Mouse (Mus musculus) kidney, embryonic 14.5 days (tissue): ENCODE measurements around the gene Mms22l. TPM values are rescaled to one million over a fixed set of nuclear protein-coding genes. Genes with fewer than 3 reads are reported as not detected.
"Not testable (repeated sequence)": the region's sequence is repeated elsewhere in the genome, so short reads cannot be mapped to it uniquely, and the experiment has no call there.

Experiments used
- ATAC-seq: fragments of 200-750 bp; cut with Nextera tagmentation; 2 replicates; pipeline ENCODE4 v1.8.0; 2017; ENCODE audit warnings: moderate number of reproducible peaks, mild to moderate bottlenecking, moderate TSS enrichment, moderate library complexity; ENCODE audit not compliant: low FRiP score, low TSS enrichment
- H3K27ac ChIP-seq: fragments of 300-500 bp; sonication (generic); 2 replicates; pipeline ENCODE4 v1.5.1; 2014; ENCODE audit warnings: low read depth, mild to moderate bottlenecking, low read length, moderate library complexity, mixed read lengths
- H3K27me3 ChIP-seq: fragments of 300-500 bp; sonication (generic); 2 replicates; pipeline ENCODE4 v1.6.1; 2014; ENCODE audit warnings: mild to moderate bottlenecking, low read length; ENCODE audit not compliant: control insufficient read depth, insufficient read depth
- H3K36me3 ChIP-seq: fragments of 300-500 bp; sonication (generic); 2 replicates; pipeline ENCODE4 v1.6.1; 2014; ENCODE audit warnings: low read length, mixed read lengths; ENCODE audit not compliant: control insufficient read depth, insufficient read depth
- H3K4me1 ChIP-seq: fragments of 300-500 bp; sonication (generic); 2 replicates; pipeline ENCODE4 v1.6.1; 2014; ENCODE audit warnings: low read length, mixed read lengths; ENCODE audit not compliant: control insufficient read depth, insufficient read depth
- H3K4me2 ChIP-seq: fragments of 300-500 bp; sonication (generic); replicated peaks from 2 replicates; pipeline ENCODE4 v1.6.1; 2014; ENCODE audit warnings: low read depth, mild to moderate bottlenecking, low read length
- H3K4me3 ChIP-seq: fragments of 300-500 bp; sonication (generic); 2 replicates; pipeline ENCODE4 v1.5.1; 2014; ENCODE audit warnings: mild to moderate bottlenecking, low read length
- H3K9ac ChIP-seq: fragments of 300-500 bp; sonication (generic); 2 replicates; pipeline ENCODE4 v1.6.1; 2014; ENCODE audit warnings: low read depth, mild to moderate bottlenecking, low read length, moderate library complexity
- H3K9me3 ChIP-seq: fragments of 300-500 bp; sonication (generic); 2 replicates; pipeline ENCODE4 v1.6.1; 2016; ENCODE audit warnings: low read length; ENCODE audit not compliant: control insufficient read depth
- WGBS: fragments of 180-500 bp; shearing (Covaris S2); extraction: QIAGEN DNeasy Blood & Tissue Kit; methylation state at CpG from one replicate; pipeline ENCODE4 v1.1.7; 2014; 5-methylcytosine and 5-hydroxymethylcytosine counted together
- polyA plus RNA-seq: library from polyadenylated mRNA; unstranded; fragments of >200 nt; fragmentation: Nextera tagmentation; extraction: Ambion mirVana; gene quantifications from 2 replicates; pipeline ENCODE4 v1.2.1, GENCODE M21; 2014

Mms22l gene
- polyA plus RNA-seq, 1 experiment from 2014 or later: 44.8 TPM

GRCm38 (mm10) chr4:24630430-24630829 lies 134.2 kb downstream of the Mms22l start:
- Histone ChIP-seq H3K9me3 (no peaks in the 10 kb centered on the region), H3K27me3 (no peaks in the 10 kb centered on the region), H3K4me1 (0 out of 2 replicates have a peak, but pooled peaks cover 4% of the 10 kb centered on the region), H3K4me2 (no peak overlapping the region), H3K36me3 (no peaks in the 10 kb centered on the region), H3K4me3 (no peak overlapping the region), H3K9ac (no peak overlapping the region), H3K27ac (no peak overlapping the region)
- WGBS: 79% methylated on average over 2 of the region's 2 CpGs
- ATAC-seq: no peak

- Histone ChIP-seq H3K9me3 (no peaks in the 10 kb centered on the region), H3K9ac (no peak overlapping the region), H3K4me1 (0 out of 2 replicates have a peak, but pooled peaks cover 4% of the 10 kb centered on the region), H3K27me3 (no peaks in the 10 kb centered on the region), H3K4me3 (no peak overlapping the region), H3K4me2 (no peak overlapping the region), H3K36me3 (no peaks in the 10 kb centered on the region), H3K27ac (no peak overlapping the region)
- ATAC-seq: no peak
- 79% methylated on average over 9 of the region's 9 CpGs for WGBS
These were observed 135.1 kb downstream of the Mms22l start for GRCm38 (mm10) chr4:24631177-24631911.

DNA sequence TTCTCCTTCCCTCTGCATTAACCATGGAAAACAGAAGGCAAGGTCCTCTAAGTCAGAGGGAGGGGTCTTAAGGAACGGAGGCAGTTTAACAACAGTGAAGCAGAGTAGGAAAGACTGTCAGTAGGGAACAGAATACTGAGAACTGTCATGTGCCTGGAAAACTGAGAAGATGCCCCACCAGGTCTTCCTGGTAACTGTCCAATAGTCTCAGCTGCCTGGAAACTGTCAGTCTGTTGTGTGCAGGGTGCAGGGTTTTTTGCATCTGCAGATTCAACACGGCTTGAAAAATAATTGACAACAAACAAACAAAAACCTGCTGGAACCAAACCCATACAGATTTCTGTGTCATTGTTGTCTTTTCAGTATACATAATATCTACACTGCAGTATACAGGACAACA lies 146.1 kb downstream of the Mms22l start:
- ATAC-seq: no peak
- no peak overlapping the region for H3K9ac ChIP-seq
- no peak overlapping the region for H3K27ac ChIP-seq
- H3K9me3 ChIP-seq: no peaks in the 10 kb centered on the region
- no peak overlapping the region for H3K4me3 ChIP-seq
- WGBS: 82% methylated on average over 2 of the region's 2 CpGs
- no peaks in the 10 kb centered on the region for H3K27me3 ChIP-seq
- no peak overlapping the region for H3K4me2 ChIP-seq
- H3K36me3 ChIP-seq: no peaks in the 10 kb centered on the region
- H3K4me1 ChIP-seq: no peaks in the 10 kb centered on the region

GRCm38 (mm10) chr4:24644735-24645134 lies 148.5 kb downstream of the Mms22l start:
- H3K36me3 ChIP-seq, H3K9ac ChIP-seq, H3K9me3 ChIP-seq, H3K27ac ChIP-seq, H3K27me3 ChIP-seq, H3K4me3 ChIP-seq, ATAC-seq, H3K4me2 ChIP-seq, H3K4me1 ChIP-seq: not testable (repeated sequence)
- WGBS: 86% methylated on average over 4 of the region's 8 CpGs
